Mouse (Mus musculus) lung, postnatal 0 days (tissue): Measurements from ENCODE around the gene Gm37240.

Experiments used
- CTCF ChIP-seq: IDR thresholded peaks from 2 replicates; pipeline ENCODE4 v1.5.1; 2016; ENCODE audit warnings: antibody characterized with exemption, mild to moderate bottlenecking
- EP300 ChIP-seq: IDR thresholded peaks from 2 replicates; pipeline ENCODE4 v1.6.1; 2016; ENCODE audit warnings: antibody characterized with exemption, mild to moderate bottlenecking, control low read depth

GRCm38 (mm10) chr3:85282816-85283215 is 604.5 kb downstream of the Gm37240 start:
- TF ChIP-seq CTCF (no peak), EP300 (no peak)
